Mouse (Mus musculus) lung, postnatal 0 days (tissue): ENCODE measurements around the gene Fev.

ENCODE experiments used
- CTCF ChIP-seq: IDR thresholded peaks from 2 replicates; pipeline ENCODE4 v1.5.1; 2016; ENCODE audit warnings: antibody characterized with exemption, mild to moderate bottlenecking
- EP300 ChIP-seq: IDR thresholded peaks from 2 replicates; pipeline ENCODE4 v1.6.1; 2016; ENCODE audit warnings: antibody characterized with exemption, mild to moderate bottlenecking, control low read depth

GRCm38 (mm10) chr1:74902191-74902590 lies 17.0 kb upstream of the Fev start:
- TF ChIP-seq CTCF (no peak), EP300 (no peak)
